Mouse (Mus musculus) ovary, adult 18-20 months (tissue): ENCODE data around the gene Fmnl2.

Experiments used
- DNase-seq: peaks from one replicate; pipeline ENCODE4 v3.0.0; 2022; ENCODE audit warnings: low spot score, mixed read lengths

Gene Fmnl2

DNA sequence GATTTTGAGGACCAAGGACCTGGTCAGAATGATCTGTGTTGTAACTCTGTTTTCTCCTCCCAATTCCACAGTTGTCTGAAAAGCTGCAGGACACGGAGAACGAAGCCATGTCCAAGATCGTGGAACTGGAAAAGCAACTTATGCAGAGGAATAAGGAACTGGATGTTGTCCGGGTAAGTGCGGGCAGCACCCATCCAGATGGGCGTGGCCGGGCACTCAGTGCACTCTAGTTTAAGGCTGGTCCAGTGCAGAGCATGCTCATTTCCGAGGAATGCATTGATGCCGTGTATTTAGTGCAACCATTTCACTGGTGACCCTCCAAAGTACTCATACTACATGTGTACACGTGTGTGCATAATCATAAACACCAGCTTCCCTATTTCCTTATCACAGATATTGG is 247.7 kb downstream of the Fmnl2 start:
- DNase-seq = no peak

DNA sequence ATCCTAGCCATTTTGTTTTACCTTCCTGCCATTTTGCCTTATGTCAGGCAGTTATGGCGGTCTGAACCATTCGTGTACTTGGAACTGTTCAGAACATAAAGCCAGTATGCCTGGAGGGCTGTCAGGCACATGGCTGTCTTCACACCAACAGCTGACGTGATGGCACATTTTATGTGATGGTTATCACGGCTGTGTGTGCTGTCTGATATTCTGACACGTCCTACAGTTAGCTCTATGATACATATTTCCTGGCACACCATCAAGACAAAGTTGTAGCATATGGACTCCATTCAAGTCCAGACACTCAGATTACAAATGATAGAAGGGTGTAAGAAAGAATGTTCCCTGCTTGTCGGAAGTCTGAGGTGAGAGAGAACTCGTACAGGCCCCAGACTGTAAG is 248.4 kb downstream of the Fmnl2 start:
- DNase-seq = no peak

DNA sequence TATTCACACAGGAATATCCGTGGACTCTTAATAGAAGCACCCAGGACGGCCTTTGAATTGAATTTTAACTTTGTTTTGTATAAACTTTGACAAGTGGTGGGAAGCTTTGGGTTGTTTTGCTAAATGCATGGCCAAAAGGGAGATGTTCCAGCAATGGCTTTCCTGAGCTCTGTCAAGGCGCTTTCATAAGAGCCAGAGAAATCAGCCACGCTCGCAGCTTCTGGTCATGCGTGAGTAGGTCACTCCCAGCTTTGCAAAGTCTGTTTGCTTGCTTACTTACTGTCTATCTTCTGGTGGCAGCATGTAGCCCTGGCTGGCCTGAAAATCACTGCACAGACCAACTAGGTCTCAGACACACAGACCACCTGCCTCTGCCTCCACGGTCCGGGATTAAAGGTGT is 248.8 kb downstream of the Fmnl2 start:
- DNase-seq = no peak

DNA sequence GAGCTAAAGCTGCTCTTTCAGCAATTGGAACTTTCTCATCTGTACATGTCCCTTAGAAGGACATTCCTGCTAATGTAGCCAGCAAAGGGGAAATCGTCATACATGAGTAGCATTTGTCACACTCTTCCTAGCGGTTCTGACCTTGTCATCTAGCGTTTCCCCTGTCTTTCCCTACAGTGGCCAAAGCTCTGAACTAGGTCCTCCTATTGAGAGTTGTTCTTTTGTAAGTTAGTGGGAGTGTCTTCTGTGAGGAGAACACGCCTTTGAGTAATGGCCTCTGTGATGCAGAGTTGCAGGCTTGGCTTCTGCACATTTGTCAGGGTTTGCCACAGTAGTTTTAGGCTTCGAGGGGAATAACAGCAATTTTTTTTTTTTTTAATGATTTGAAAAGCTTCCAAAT is 250.9 kb downstream of the Fmnl2 start:
- no peak for DNase-seq

DNA sequence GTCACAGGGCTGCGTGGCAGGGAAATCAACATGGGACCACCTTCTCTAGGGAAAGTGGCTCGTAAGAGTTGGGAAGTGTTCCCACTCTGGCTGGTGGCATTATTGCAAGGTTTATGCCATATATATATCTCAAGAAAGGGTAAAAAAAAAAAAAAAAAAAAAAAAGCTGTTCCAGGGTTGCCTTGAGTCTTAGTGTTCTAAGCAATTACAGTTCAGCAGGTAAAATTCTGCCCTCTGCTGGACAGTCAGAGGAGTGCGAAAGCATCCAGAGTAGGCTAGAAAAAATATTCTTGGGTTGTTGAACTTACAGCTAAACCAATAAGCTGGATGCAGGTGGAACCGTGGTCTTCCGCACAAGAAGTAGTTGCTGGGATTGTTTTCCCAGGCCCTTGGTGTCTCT is 264.1 kb downstream of the Fmnl2 start:
- DNase-seq = no peak

DNA sequence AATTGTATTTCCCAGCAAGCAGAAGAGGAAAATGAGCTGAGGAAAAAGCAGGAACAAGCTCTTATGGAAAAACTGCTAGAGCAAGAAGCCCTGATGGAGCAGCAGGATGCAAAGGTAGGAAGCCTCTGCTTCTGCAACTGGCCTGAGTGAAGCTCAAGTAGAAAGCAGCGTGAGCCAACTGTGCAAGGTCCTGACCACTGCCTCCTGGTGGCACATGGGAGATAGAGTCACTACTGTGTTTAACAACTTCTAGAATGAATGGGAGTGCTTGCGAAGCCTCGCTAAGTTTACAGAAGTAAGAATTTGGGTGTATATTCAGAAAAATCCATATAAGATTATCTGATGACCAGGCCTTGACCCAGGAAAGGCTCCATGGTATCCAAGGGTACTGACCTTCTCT is 268.3 kb downstream of the Fmnl2 start:
- DNase-seq = no peak

DNA sequence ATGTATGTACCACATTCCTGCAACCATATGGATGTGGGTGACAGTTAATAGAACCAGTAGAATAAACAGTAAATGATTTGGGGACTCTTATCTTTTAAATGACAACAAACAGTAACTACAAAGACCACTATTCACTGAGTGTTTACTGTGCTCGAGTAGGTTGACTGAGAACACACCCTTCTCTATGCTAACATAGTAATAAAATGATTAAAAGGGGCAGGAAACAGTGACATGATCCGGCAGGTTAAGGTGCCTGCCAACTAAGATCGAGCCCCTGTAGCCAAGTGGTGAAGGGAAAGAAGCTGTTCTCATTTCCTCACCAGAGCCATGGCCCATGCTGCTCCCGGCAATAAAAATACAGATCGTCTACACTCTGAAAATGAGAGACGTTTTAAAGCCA is 271.4 kb downstream of the Fmnl2 start:
- no peak for DNase-seq

DNA sequence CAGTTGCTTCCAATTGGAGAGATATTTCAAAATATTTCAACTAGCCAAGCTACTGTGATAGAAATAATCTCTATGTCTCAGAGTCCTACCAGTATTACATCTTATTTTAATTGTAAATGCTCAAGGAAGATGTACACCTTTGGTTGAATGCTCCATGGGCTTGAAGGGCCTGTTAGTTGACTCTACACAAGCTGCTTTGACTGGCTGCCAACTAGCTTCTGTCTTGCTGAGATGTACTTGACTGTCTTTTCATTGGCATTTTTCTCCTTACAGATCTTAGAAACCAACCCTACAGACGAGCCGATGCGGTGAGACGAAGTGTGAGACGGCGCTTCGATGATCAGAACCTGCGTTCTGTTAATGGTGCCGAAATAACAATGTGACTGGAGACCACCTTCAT is 273.9 kb downstream of the Fmnl2 start:
- no peak for DNase-seq

DNA sequence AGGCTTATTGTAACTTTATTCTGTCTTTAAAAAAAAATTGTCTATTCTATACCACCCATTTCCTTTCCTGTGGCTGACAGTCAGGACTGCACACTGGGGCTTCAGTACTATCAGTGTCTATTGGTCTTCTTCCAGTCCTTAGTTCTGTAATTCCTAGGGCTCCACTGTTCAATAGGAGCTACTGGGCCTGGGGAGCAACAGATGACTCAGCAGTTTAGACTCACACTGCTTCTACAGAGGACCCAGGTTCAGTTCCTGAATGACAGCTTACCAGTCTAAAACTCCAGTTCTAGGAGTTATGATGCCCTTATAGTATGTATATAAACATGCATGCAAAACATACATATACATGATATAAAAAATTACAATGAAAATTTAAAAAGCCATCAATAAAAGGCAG is 289.2 kb downstream of the Fmnl2 start:
- no peak for DNase-seq

DNA sequence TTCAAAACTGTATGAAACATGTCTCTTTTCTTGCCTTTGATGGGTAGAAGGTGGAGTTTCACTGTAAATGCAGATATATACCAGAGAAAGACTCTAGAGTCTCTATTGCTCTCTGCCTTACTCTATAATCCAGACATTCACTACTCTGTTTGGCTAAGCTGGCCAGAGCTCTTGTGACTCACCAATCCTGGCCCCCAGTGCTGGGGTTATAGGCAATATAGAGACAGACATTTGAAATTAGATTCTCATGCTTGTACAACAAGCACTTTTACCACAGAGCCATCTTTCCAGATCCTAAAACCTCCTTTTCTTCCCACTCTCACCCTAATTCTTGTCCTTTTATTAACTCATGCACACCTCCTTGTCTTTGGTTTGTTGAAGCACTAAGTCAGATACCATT is 316.3 kb downstream of the Fmnl2 start:
- DNase-seq = no peak

DNA sequence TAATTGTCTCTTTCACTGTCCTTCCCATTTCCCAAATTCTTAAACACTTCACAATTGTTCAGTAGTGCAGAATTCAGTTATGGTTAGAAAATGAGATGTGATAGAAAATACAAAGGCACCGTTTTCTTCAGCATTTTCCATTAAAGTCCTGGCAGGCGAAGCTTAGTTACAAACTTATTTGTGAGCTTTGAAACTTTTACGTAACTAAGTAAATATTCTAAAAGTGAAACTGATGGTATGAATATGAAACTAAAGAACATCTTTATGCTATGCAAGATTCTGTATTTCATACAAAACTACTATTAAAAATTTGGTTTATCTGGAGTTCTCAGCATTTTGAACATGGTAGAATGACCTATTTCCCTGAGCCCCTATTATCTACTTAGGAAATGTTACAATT is 321.3 kb downstream of the Fmnl2 start:
- DNase-seq = no peak

DNA sequence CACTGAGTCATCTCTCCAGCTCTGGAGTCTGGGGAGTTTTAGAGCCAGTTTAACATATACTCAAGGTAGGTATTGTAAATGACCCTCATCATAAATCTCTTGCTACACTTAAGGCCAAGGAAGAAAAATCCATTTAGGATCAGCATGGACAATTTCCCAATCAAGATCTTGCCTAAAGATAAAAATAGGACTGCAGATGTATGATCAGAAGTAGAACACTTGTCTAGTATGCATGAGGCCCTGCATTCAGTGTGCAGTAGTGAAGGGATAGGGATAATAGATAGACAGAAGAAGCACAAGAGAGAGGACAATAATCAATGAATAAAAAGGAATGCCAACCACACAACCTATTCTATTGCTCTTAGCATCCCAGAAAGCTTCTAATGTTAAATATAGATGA is 322.2 kb downstream of the Fmnl2 start:
- DNase-seq = no peak
